Mouse (Mus musculus): ENCODE measurements around the gene Ppif. TPM values are rescaled to one million over a fixed set of nuclear protein-coding genes. Genes with fewer than 3 reads are reported as not detected.

The Ppif gene
- polyA plus RNA-seq, 1 experiment from 2014 or later, result 22.8 TPM

GRCm38 (mm10) chr14:25742943-25743342 lies 49.0 kb downstream of the Ppif start:
- H3K9ac ChIP-seq, result no peak overlapping the region
- H3K4me3 ChIP-seq, result no peak overlapping the region
- WGBS, result 88% methylated on average over 5 of the region's 5 CpGs
- H3K27ac ChIP-seq, result no peak overlapping the region
- peaks cover 4% of the 10 kb centered on the region; the same call in 1 of the 2 replicates for H3K4me1 ChIP-seq
- no peaks in the 10 kb centered on the region for H3K9me3 ChIP-seq (replicated peaks)
- no peak overlapping the region for H3K4me2 ChIP-seq
- no peaks in the 10 kb centered on the region for H3K36me3 ChIP-seq (ENCODE audit: poor library complexity, severe bottlenecking)
- H3K27me3 ChIP-seq, result no peaks in the 10 kb centered on the region
- no peak for ATAC-seq

- no peak overlapping the region for H3K27ac ChIP-seq
- H3K4me3 ChIP-seq, result no peak overlapping the region
- no peak for ATAC-seq
- H3K4me2 ChIP-seq, result no peak overlapping the region
- H3K27me3 ChIP-seq, result no peaks in the 10 kb centered on the region
- no peaks in the 10 kb centered on the region for H3K9me3 ChIP-seq (replicated peaks)
- H3K36me3 ChIP-seq (ENCODE audit: poor library complexity, severe bottlenecking), result no peaks in the 10 kb centered on the region
- H3K4me1 ChIP-seq, result no peaks in the 10 kb centered on the region
- no peak overlapping the region for H3K9ac ChIP-seq
- WGBS, result 74% methylated on average over 11 of the region's 11 CpGs
Observed at GRCm38 (mm10) chr14:25745365-25746184, 51.6 kb downstream of the Ppif start.

GRCm38 (mm10) chr14:25746371-25746770 lies 52.4 kb downstream of the Ppif start:
- 94% methylated on average over 6 of the region's 6 CpGs for WGBS
- Histone ChIP-seq H3K4me2 (no peak overlapping the region), H3K4me1 (no peaks in the 10 kb centered on the region), H3K27ac (no peak overlapping the region), H3K9me3 (replicated peaks) (no peaks in the 10 kb centered on the region), H3K9ac (no peak overlapping the region), H3K36me3 (ENCODE audit: poor library complexity, severe bottlenecking) (no peaks in the 10 kb centered on the region), H3K4me3 (no peak overlapping the region), H3K27me3 (no peaks in the 10 kb centered on the region)
- ATAC-seq, result no peak

- no peak for ATAC-seq
- Histone ChIP-seq H3K4me3 (no peak overlapping the region), H3K36me3 (ENCODE audit: poor library complexity, severe bottlenecking) (no peaks in the 10 kb centered on the region), H3K27me3 (no peaks in the 10 kb centered on the region), H3K4me2 (no peak overlapping the region), H3K9ac (no peak overlapping the region), H3K4me1 (no peaks in the 10 kb centered on the region), H3K9me3 (replicated peaks) (no peaks in the 10 kb centered on the region), H3K27ac (no peak overlapping the region)
- WGBS, result 86% methylated on average over 21 of the region's 21 CpGs
Observed at GRCm38 (mm10) chr14:25746971-25747945, 53.3 kb downstream of the Ppif start.

- H3K4me3 ChIP-seq, result no peak overlapping the region
- H3K36me3 ChIP-seq (ENCODE audit: poor library complexity, severe bottlenecking), result no peaks in the 10 kb centered on the region
- H3K4me2 ChIP-seq, result no peak overlapping the region
- no peak for ATAC-seq
- no peaks in the 10 kb centered on the region for H3K27me3 ChIP-seq
- H3K27ac ChIP-seq, result no peak overlapping the region
- no peaks in the 10 kb centered on the region for H3K9me3 ChIP-seq (replicated peaks)
- no peak overlapping the region for H3K9ac ChIP-seq
- no peaks in the 10 kb centered on the region for H3K4me1 ChIP-seq
- 77% methylated on average over 7 of the region's 7 CpGs for WGBS
Observed at GRCm38 (mm10) chr14:25747996-25748756, 54.2 kb downstream of the Ppif start.

- Histone ChIP-seq H3K4me3 (no peak overlapping the region), H3K4me1 (no peaks in the 10 kb centered on the region), H3K4me2 (no peak overlapping the region), H3K27me3 (no peaks in the 10 kb centered on the region), H3K9me3 (replicated peaks) (no peaks in the 10 kb centered on the region), H3K27ac (no peak overlapping the region), H3K9ac (no peak overlapping the region), H3K36me3 (ENCODE audit: poor library complexity, severe bottlenecking) (no peaks in the 10 kb centered on the region)
- WGBS, result 56% methylated on average over 13 of the region's 13 CpGs
- no peak for ATAC-seq
Observed at GRCm38 (mm10) chr14:25749143-25749909, 55.4 kb downstream of the Ppif start.

Other genes starting within 250 kb of the Ppif start
- 57.2 and 61.3 TPM in 2 replicates for gene Zmiz1, start 235.0 kb upstream of the Ppif start, polyA plus RNA-seq (2015; fragmentation: Nextera tagmentation; extraction: Ambion mirVana)
- gene Zcchc24, start 74.9 kb downstream of the Ppif start, polyA plus RNA-seq (2015; fragmentation: Nextera tagmentation; extraction: Ambion mirVana), result 5.8 and 6.6 TPM in 2 replicates
- 1.8 and 2.1 TPM in 2 replicates for gene Anxa11, start 148.0 kb downstream of the Ppif start, polyA plus RNA-seq (2015; fragmentation: Nextera tagmentation; extraction: Ambion mirVana)
- not detected in 2 replicates for gene Plac9a, start 208.9 kb downstream of the Ppif start, polyA plus RNA-seq (2015; fragmentation: Nextera tagmentation; extraction: Ambion mirVana)
- gene Tmem254a, start 233.5 kb downstream of the Ppif start, polyA plus RNA-seq (2015; fragmentation: Nextera tagmentation; extraction: Ambion mirVana), result 2.5 and 3.4 TPM in 2 replicates
- gene Cphx1, start 244.2 kb downstream of the Ppif start, polyA plus RNA-seq (2015; fragmentation: Nextera tagmentation; extraction: Ambion mirVana), result not detected in 2 replicates

Data from forebrain, embryonic 13.5 days (tissue).